Mouse (Mus musculus) common myeloid progenitor, adult 5-6 weeks (primary cell): Measurements from ENCODE around the gene Larp1. TPM values are rescaled to one million over a fixed set of nuclear protein-coding genes. Genes with fewer than 3 reads are reported as not detected.
A peak's percentile ranks its signal among the peaks of the same experiment; 100 is the strongest.
"Not testable (repeated sequence)": the region's sequence is repeated elsewhere in the genome, so short reads cannot be mapped to it uniquely, and the experiment has no call there.

Experiments used
- ATAC-seq: replicated peaks from 2 replicates; pipeline ENCODE4 v1.8.0; 2016; ENCODE audit warnings: low read depth, mild to moderate bottlenecking, moderate TSS enrichment, inconsistent platforms; ENCODE audit not compliant: poor library complexity, severe bottlenecking
- total RNA-seq: library from RNA; stranded (forward); fragments of 200-1000, 187-1606 nt; gene quantifications from 2 replicates; pipeline ENCODE4 v1.2.3, GENCODE M21; 2017

Gene Larp1
- total RNA-seq, 1 experiment from 2014 or later = 72.9 TPM

DNA sequence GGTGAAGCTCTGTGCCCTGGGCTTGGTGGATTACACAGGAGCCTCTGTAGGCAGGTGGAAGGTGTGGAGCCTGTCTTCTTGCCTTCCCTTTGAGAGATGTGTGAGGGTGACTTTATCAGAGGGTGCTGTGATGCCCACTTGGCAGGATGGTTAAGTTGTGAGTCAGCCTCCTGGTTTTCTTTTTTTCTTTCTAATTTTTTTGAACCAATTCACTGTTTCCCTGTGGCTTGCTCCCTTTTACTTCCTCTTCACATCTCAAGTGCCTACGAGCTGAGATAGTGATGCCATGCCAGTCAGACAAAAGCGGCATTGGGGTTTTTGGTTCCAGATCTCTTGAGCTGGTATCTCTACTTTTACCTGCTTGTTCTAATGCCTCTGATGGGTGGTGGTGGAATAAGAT lies 15.8 kb downstream of the Larp1 start:
- ATAC-seq = peak; percentile 71

GRCm38 (mm10) chr11:58025881-58026280 lies 17.0 kb downstream of the Larp1 start:
- no peak for ATAC-seq

- no peak for ATAC-seq
Measured at GRCm38 (mm10) chr11:58026337-58026736, 17.5 kb downstream of the Larp1 start.

- ATAC-seq = no peak
Measured at GRCm38 (mm10) chr11:58026860-58027259, 18.0 kb downstream of the Larp1 start.

- ATAC-seq = no peak
Measured at GRCm38 (mm10) chr11:58028981-58029380, 20.1 kb downstream of the Larp1 start.

DNA sequence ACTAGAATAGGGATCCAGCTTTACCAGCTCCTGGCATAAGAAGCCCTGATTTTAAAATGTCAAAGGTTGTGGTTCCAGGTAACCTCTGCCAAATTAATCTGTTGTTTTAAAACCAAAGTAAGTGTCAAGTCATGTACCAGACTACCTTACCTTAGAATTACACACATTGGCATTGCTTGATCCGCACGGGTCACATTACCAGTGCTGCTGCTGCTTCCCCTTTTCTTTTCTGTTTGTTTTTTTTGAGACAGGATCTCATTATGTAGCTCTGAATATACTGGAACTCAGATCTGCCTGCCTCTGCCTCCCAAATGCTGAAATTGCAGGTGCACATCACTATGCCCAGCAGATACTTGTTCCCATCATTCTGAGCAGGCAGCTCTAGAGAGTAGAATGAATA lies 21.0 kb downstream of the Larp1 start:
- peak; percentile 48; the same call in 1 of the 2 replicates for ATAC-seq

DNA sequence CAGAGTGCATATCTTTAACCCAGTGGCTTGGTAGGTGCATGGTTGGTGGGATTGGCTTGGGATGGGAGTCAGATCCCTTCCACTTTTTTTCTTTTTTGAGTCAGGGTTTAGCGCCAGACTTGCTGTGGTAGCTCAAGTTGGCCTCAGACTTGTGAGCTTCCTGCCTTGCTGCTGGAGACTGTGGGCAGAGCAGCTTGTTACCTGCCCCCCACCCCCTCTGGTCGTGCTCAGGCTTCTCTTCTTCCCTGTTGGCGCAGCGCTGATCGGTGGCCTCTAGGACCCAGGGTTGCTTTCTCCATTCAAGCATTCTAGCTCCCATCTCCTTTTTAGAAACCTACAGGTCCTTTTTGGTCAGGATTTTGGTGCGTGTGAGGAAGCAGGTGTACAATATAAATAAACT lies 22.3 kb downstream of the Larp1 start:
- ATAC-seq = 0 out of 2 replicates have a peak, but pooled peaks have one; percentile 37

- ATAC-seq = peak; percentile 36; the same call in 1 of the 2 replicates
Measured at GRCm38 (mm10) chr11:58033635-58034034, 24.8 kb downstream of the Larp1 start.

GRCm38 (mm10) chr11:58039027-58039426 lies 30.2 kb downstream of the Larp1 start:
- ATAC-seq = peak; percentile 71

- no peak for ATAC-seq
Measured at GRCm38 (mm10) chr11:58042861-58043431, 34.1 kb downstream of the Larp1 start.

GRCm38 (mm10) chr11:58046438-58046837 lies 37.6 kb downstream of the Larp1 start:
- no peak for ATAC-seq

DNA sequence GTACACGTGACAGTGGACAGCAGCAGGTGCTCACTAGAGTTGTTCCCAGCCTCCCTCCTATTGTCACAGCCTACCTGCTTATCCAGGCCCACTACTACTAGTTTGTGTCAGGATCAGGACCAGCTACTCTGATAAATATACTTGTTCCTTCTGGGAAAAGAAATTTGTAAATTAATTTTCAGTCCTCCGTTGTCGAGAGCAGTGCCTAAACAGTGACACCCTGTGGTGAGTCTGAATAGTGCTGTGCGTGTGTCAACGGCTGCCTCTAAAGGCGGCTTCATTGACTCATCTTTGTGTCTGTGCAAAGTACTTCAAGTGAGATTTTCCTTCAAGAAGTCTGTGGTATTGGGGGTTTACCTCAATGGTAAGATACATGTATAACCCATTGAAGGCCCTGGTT lies 48.6 kb downstream of the Larp1 start:
- peak; percentile 79 for ATAC-seq

DNA sequence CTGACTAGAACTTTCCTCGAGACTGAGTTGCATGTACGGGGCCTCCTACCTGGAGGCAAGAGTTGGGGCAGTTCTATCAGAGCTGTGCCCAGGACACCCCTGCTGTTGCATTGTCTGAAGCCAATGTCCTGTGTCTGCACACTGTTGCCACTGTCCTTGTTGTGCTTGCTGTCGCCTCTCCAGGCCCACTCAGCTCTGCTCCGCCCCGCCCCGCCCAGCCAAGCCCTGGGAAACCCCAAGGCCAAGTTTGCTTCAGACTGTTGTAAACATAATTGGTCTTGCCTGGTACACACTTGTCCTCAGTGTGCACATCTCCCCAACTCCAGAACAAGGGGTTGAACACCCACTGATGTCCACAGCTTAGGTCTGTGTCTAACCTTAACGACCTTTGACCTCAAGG lies 50.9 kb downstream of the Larp1 start:
- ATAC-seq = not testable (repeated sequence)

GRCm38 (mm10) chr11:58061218-58061617 lies 52.4 kb downstream of the Larp1 start:
- not testable (repeated sequence) for ATAC-seq

DNA sequence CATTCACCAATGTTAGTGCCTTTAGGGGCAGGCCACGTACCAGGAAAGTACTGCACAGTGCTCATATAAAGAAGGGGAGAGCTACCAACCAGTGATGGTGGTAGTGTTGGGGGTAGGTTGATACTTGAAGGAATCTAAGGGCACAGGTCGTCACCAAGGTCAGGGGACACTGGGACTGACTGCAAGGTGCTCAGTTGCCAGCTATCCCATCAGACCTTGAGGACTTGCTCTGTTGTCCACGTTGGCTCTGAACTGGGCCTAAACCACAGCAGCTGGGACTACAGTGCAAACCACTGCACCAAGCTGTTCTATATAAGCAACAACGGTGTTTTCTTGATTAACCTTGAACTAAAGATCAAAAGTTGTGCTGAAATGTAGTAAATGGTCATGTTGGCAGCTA lies 53.7 kb downstream of the Larp1 start:
- ATAC-seq = no peak

DNA sequence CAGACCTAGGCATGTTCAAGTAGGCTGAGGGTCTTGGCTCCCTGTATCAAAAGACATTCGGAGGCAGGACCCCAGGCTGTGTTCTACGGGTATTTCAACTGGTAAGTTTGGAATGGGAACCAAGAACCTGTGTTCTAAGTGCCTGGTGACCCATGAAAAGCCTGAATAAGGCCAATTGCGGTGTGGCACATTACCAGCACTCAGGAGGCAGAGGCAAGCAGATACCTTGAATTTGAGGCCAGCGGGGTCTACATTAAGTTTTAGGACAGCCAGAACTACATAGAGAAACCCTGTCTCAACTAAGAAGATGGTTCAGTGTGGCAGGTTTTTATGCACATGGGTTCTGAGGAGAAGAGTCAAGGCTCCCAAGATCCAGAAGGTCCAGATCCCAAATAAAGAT lies 56.2 kb downstream of the Larp1 start:
- ATAC-seq = no peak

- no peak for ATAC-seq
Measured at GRCm38 (mm10) chr11:58072978-58073377, 64.1 kb downstream of the Larp1 start.

GRCm38 (mm10) chr11:58077270-58077669 lies 68.4 kb downstream of the Larp1 start:
- ATAC-seq = no peak

- no peak for ATAC-seq
Measured at GRCm38 (mm10) chr11:58081716-58082115, 72.9 kb downstream of the Larp1 start.

DNA sequence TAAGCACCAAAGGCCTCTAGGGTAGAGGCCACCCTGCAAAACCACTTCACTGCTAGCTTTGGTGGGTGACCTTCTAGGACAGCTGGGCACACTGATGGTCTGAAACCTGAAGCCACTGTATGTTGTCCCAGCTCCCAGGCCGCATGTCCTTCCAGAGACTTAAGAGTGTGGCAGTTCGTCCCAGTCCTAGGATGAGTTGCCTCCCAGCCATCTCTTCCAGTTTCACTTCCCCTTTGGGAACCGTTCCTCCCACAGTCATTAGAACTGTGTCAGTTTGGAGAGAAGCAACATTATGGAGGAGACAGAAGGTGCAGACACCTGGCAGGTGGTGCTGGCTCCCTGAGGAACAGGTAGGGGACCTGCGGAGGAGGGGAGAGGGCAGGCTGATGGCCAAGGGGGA lies 83.7 kb downstream of the Larp1 start:
- ATAC-seq = peak; percentile 75

- ATAC-seq = peak; percentile 66
Measured at GRCm38 (mm10) chr11:58093021-58093528, 84.2 kb downstream of the Larp1 start, which contains the start of gene Gm12248. Gene Gm12248, minus strand, starts transcription at chr11:58093134.

GRCm38 (mm10) chr11:58094766-58095165 lies 85.9 kb downstream of the Larp1 start:
- ATAC-seq = no peak
